Mouse (Mus musculus) midbrain, embryonic 14.5 days (tissue): Measurements from ENCODE around the gene Mettl15. TPM values are rescaled to one million over a fixed set of nuclear protein-coding genes. Genes with fewer than 3 reads are reported as not detected.
A peak's percentile ranks its signal among the peaks of the same experiment; 100 is the strongest.

Experiments
- ATAC-seq: fragments of 200-750 bp; cut with Nextera tagmentation; 2 replicates; pipeline ENCODE4 v1.8.0; 2017; ENCODE audit warnings: moderate number of reproducible peaks, moderate library complexity; ENCODE audit not compliant: low FRiP score, low TSS enrichment
- DNase-seq: peaks from one replicate; pipeline ENCODE4 v3.0.0-alpha.2; 2015
- H3K27ac ChIP-seq: fragments of 300-500 bp; sonication (generic); replicated peaks from 2 replicates; pipeline ENCODE4 v1.5.1; 2014; ENCODE audit warnings: mild to moderate bottlenecking, low read depth, low read length, moderate library complexity
- H3K27me3 ChIP-seq: fragments of 300-500 bp; sonication (generic); 2 replicates; pipeline ENCODE4 v1.6.1; 2014; ENCODE audit warnings: low read length, control low read depth, mixed read lengths; ENCODE audit not compliant: control insufficient read depth, insufficient read depth
- H3K36me3 ChIP-seq: fragments of 300-500 bp; sonication (generic); 2 replicates; pipeline ENCODE4 v1.6.1; 2014; ENCODE audit warnings: low read length, control low read depth; ENCODE audit not compliant: control insufficient read depth, insufficient read depth
- H3K4me1 ChIP-seq: fragments of 300-500 bp; sonication (generic); 2 replicates; pipeline ENCODE4 v1.6.1; 2014; ENCODE audit warnings: mild to moderate bottlenecking, antibody characterized with exemption, low read length, control low read depth; ENCODE audit not compliant: control insufficient read depth, insufficient read depth
- H3K4me2 ChIP-seq: fragments of 300-500 bp; sonication (generic); 2 replicates; pipeline ENCODE4 v1.6.1; 2014; ENCODE audit warnings: mild to moderate bottlenecking, low read length, moderate library complexity
- H3K4me3 ChIP-seq: fragments of 300-500 bp; sonication (generic); replicated peaks from 2 replicates; pipeline ENCODE4 v1.5.1; 2014; ENCODE audit warnings: low read depth, low read length
- H3K9ac ChIP-seq: fragments of 300-500 bp; sonication (generic); replicated peaks from 2 replicates; pipeline ENCODE4 v1.6.1; 2014; ENCODE audit warnings: mild to moderate bottlenecking, low read length, moderate library complexity
- H3K9me3 ChIP-seq: fragments of 300-500 bp; sonication (generic); 2 replicates; pipeline ENCODE4 v1.6.1; 2016; ENCODE audit warnings: low read length, control low read depth, mixed read lengths; ENCODE audit not compliant: control insufficient read depth
- WGBS: fragments of 180-500 bp; shearing (Covaris S2); extraction: QIAGEN DNeasy Blood & Tissue Kit; methylation state at CpG from one replicate; pipeline ENCODE4 v1.1.7; 2014; 5-methylcytosine and 5-hydroxymethylcytosine counted together
- polyA plus RNA-seq: library from polyadenylated mRNA; unstranded; fragments of >200 nt; fragmentation: Nextera tagmentation; extraction: Ambion mirVana; gene quantifications from 2 replicates; pipeline ENCODE4 v1.2.1, GENCODE M21; 2014

Gene Mettl15
- polyA plus RNA-seq, 1 experiment from 2014 or later, result 10.7 TPM

- no peaks in the 10 kb centered on the region for H3K27me3 ChIP-seq
- DNase-seq, result no peak
- H3K4me3 ChIP-seq, result no peak overlapping the region
- no peak overlapping the region for H3K4me2 ChIP-seq
- no peaks in the 10 kb centered on the region for H3K9me3 ChIP-seq
- no peaks in the 10 kb centered on the region for H3K36me3 ChIP-seq
- no peak overlapping the region for H3K9ac ChIP-seq
- H3K27ac ChIP-seq, result no peak overlapping the region
- peak; percentile 49; the same call in 1 of the 2 replicates for ATAC-seq
- no peaks in the 10 kb centered on the region for H3K4me1 ChIP-seq
These were observed 133.3 kb downstream of the Mettl15 start for GRCm38 (mm10) chr2:109147292-109147691.

DNA sequence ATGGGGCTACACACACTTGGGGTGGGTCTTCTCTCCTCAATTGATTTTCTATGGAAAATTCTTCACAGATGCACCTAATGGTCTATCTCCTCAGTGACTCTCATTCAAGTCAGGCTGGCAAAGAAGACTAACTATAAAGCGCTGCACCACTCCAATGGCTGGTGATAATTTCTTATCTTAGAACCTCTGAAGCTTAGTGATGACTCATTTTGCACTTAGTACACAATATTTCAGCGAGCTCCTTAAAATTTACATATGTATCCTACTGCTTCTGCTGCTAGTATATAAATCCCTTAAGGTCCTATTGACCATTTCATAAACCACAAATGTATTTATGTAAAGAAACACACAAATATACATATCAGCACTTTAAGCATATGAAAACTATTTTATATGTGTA, 136.1 kb downstream of the Mettl15 start:
- DNase-seq (no peak), ATAC-seq (no peak)
- Histone ChIP-seq H3K9me3 (no peaks in the 10 kb centered on the region), H3K4me2 (no peak overlapping the region), H3K4me3 (no peak overlapping the region), H3K36me3 (no peaks in the 10 kb centered on the region), H3K4me1 (no peaks in the 10 kb centered on the region), H3K27ac (no peak overlapping the region), H3K9ac (no peak overlapping the region), H3K27me3 (no peaks in the 10 kb centered on the region)
- 93% methylated on average over 2 of the region's 2 CpGs for WGBS

- Histone ChIP-seq H3K27ac (no peak overlapping the region), H3K36me3 (no peaks in the 10 kb centered on the region), H3K4me1 (no peaks in the 10 kb centered on the region), H3K27me3 (no peaks in the 10 kb centered on the region), H3K4me2 (no peak overlapping the region), H3K9ac (no peak overlapping the region), H3K4me3 (no peak overlapping the region), H3K9me3 (no peaks in the 10 kb centered on the region)
- DNase-seq (no peak), ATAC-seq (no peak)
- WGBS, result 53% methylated on average over 1 of the region's 1 CpGs
These were observed 140.2 kb downstream of the Mettl15 start for GRCm38 (mm10) chr2:109140330-109140729.

GRCm38 (mm10) chr2:109137276-109137675, 143.3 kb downstream of the Mettl15 start:
- H3K36me3 ChIP-seq, result no peaks in the 10 kb centered on the region
- no peak overlapping the region for H3K4me2 ChIP-seq
- H3K27ac ChIP-seq, result no peak overlapping the region
- DNase-seq (no peak), ATAC-seq (no peak)
- no peaks in the 10 kb centered on the region for H3K27me3 ChIP-seq
- H3K4me1 ChIP-seq, result no peaks in the 10 kb centered on the region
- no peaks in the 10 kb centered on the region for H3K9me3 ChIP-seq
- no peak overlapping the region for H3K9ac ChIP-seq
- no peak overlapping the region for H3K4me3 ChIP-seq
- WGBS, result 86% methylated on average over 6 of the region's 6 CpGs

DNA sequence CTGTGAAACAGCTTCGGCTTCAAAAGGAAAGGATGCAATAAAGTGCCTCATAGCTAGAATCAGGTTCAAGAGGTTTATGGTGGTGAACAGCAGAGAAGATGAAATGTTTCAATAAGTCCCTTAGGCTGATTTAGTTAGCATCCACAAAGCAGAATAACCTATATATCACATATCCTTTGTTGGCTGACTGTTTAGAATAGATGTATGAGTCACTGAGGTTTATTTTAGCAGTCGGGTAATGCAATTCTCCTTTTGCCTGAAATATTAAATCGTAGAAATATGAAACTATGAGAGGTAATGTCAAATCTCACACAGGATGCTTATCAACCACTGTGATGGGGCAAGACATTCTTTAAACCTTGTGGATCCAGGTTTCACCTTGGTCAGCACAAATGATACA, 149.8 kb downstream of the Mettl15 start:
- Histone ChIP-seq H3K36me3 (no peaks in the 10 kb centered on the region), H3K4me2 (no peak overlapping the region), H3K27me3 (no peaks in the 10 kb centered on the region), H3K9ac (no peak overlapping the region), H3K9me3 (no peaks in the 10 kb centered on the region), H3K4me1 (no peaks in the 10 kb centered on the region), H3K27ac (no peak overlapping the region), H3K4me3 (no peak overlapping the region)
- ATAC-seq (no peak), DNase-seq (no peak)
- WGBS, result 94% methylated on average over 3 of the region's 3 CpGs

DNA sequence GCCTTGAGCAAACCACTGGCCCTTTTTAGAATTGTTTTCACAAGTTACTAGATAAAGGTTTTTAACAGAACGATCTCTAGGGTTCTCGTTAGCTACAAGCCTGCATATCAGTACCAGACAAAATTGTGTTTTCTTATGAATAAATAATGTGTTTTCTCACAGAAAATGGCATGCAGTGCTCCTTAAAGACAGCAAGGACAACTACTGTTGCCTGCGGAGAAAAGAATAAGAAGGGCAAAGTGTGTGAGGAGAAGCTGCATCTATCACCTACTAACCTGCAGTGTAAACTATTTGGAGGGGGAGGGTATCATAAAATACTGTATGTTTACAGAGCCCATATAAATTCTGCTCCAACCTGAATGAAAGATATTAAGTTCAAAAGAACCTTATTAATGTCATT, 150.6 kb downstream of the Mettl15 start:
- H3K4me3 ChIP-seq, result no peak overlapping the region
- H3K9me3 ChIP-seq, result no peaks in the 10 kb centered on the region
- H3K36me3 ChIP-seq, result no peaks in the 10 kb centered on the region
- no peaks in the 10 kb centered on the region for H3K4me1 ChIP-seq
- no peak overlapping the region for H3K9ac ChIP-seq
- H3K4me2 ChIP-seq, result no peak overlapping the region
- no peaks in the 10 kb centered on the region for H3K27me3 ChIP-seq
- ATAC-seq (peak; percentile 37; the same call in 1 of the 2 replicates), DNase-seq (peak; percentile 26)
- 70% methylated on average over 3 of the region's 3 CpGs for WGBS
- no peak overlapping the region for H3K27ac ChIP-seq

GRCm38 (mm10) chr2:109105773-109106484, 174.6 kb downstream of the Mettl15 start:
- no peak overlapping the region for H3K9ac ChIP-seq
- H3K4me3 ChIP-seq, result no peak overlapping the region
- 75% methylated on average over 3 of the region's 3 CpGs for WGBS
- no peak overlapping the region for H3K4me2 ChIP-seq
- H3K4me1 ChIP-seq, result no peaks in the 10 kb centered on the region
- no peaks in the 10 kb centered on the region for H3K36me3 ChIP-seq
- ATAC-seq (peak; percentile 31; the same call in 1 of the 2 replicates), DNase-seq (peak; percentile 19)
- H3K27ac ChIP-seq, result no peak overlapping the region
- H3K27me3 ChIP-seq, result no peaks in the 10 kb centered on the region
- no peaks in the 10 kb centered on the region for H3K9me3 ChIP-seq

GRCm38 (mm10) chr2:109049686-109050085, 230.9 kb downstream of the Mettl15 start:
- DNase-seq (no peak), ATAC-seq (no peak)
- Histone ChIP-seq H3K4me2 (no peak overlapping the region), H3K4me3 (no peak overlapping the region), H3K27me3 (no peaks in the 10 kb centered on the region), H3K9ac (no peak overlapping the region), H3K27ac (no peak overlapping the region), H3K4me1 (no peaks in the 10 kb centered on the region), H3K9me3 (no peaks in the 10 kb centered on the region), H3K36me3 (no peaks in the 10 kb centered on the region)
- 76% methylated on average over 2 of the region's 2 CpGs for WGBS
